Mouse (Mus musculus) left cerebral cortex, adult 18-20 months (tissue): ENCODE results near the gene Ube2e2. TPM values are rescaled to one million over a fixed set of nuclear protein-coding genes. Genes with fewer than 3 reads are reported as not detected.

Source experiments
- DNase-seq, 2 experiments: peaks; one replicate each; pipeline ENCODE4 v3.0.0; 2021 to 2022; ENCODE audit warnings: low spot score in 2 of 2, mixed read lengths in 1 of 2
- long read RNA-seq, 2 experiments: library from polyadenylated mRNA; stranded (forward); transcript quantifications; one replicate each; pipeline ENCODE4 v2.0.0; 2021
- total RNA-seq, 2 experiments: library from RNA; stranded (reverse); gene quantifications; 2 replicates each; pipeline ENCODE4 v1.2.3; 2021

Ube2e2 gene
- 100 to 1,000 TPM; 173 to 178 TPM for total RNA-seq
- long read RNA-seq, experiment 1, partial matches to known transcripts, result 12 of 25 reads
- long read RNA-seq, experiment 1, other reads (novel, unspliced or antisense), result 13 of 25 reads
- long read RNA-seq, experiment 2, partial matches to known transcripts, result 3 of 14 reads
- long read RNA-seq, experiment 2, other reads (novel, unspliced or antisense), result 8 of 14 reads

GRCm38 (mm10) chr14:18893947-18894445 is at the start of gene Ube2e2:
Ube2e2 (minus strand) TSS chr14:18894267.
- DNase-seq, result no peak

- DNase-seq, result no peak
These were observed 46.0 kb upstream of the Ube2e2 start for GRCm38 (mm10) chr14:18940068-18940467.

- DNase-seq, result peak in 1 of 2 experiments; percentile 39
These were observed 9.5 kb upstream of the Ube2e2 start for GRCm38 (mm10) chr14:18903553-18903952.

- DNase-seq, result peak; percentile 88 to 93
These were observed 733 bp downstream of the Ube2e2 start for GRCm38 (mm10) chr14:18893121-18893946.

- no peak for DNase-seq
These were observed 4.5 kb downstream of the Ube2e2 start for GRCm38 (mm10) chr14:18889571-18889970.

GRCm38 (mm10) chr14:18882493-18882892 is 11.6 kb downstream of the Ube2e2 start:
- no peak for DNase-seq

GRCm38 (mm10) chr14:18870716-18871115 is 23.4 kb downstream of the Ube2e2 start:
- no peak for DNase-seq

GRCm38 (mm10) chr14:18828661-18829060 is 65.4 kb downstream of the Ube2e2 start:
- no peak for DNase-seq

GRCm38 (mm10) chr14:18826753-18827152 is 67.3 kb downstream of the Ube2e2 start:
- DNase-seq, result no peak

- no peak for DNase-seq
These were observed 73.4 kb downstream of the Ube2e2 start for GRCm38 (mm10) chr14:18820713-18821112.

GRCm38 (mm10) chr14:18796857-18797256 is 97.2 kb downstream of the Ube2e2 start:
- DNase-seq, result no peak

- DNase-seq, result no peak
These were observed 98.3 kb downstream of the Ube2e2 start for GRCm38 (mm10) chr14:18795787-18796186.

GRCm38 (mm10) chr14:18778993-18779675 is 114.9 kb downstream of the Ube2e2 start:
- no peak for DNase-seq

GRCm38 (mm10) chr14:18778241-18778640 is 115.8 kb downstream of the Ube2e2 start:
- no peak for DNase-seq

- DNase-seq, result no peak
These were observed 117.9 kb downstream of the Ube2e2 start for GRCm38 (mm10) chr14:18776132-18776531.

- peak; percentile 12 to 22 for DNase-seq
These were observed 120.3 kb downstream of the Ube2e2 start for GRCm38 (mm10) chr14:18773724-18774123.

GRCm38 (mm10) chr14:18759601-18760356 is 134.3 kb downstream of the Ube2e2 start:
- DNase-seq, result no peak

GRCm38 (mm10) chr14:18758595-18759532 is 135.2 kb downstream of the Ube2e2 start:
- DNase-seq, result no peak

GRCm38 (mm10) chr14:18758003-18758402 is 136.1 kb downstream of the Ube2e2 start:
- DNase-seq, result no peak

- DNase-seq, result no peak
These were observed 138.7 kb downstream of the Ube2e2 start for GRCm38 (mm10) chr14:18755410-18755809.
